8 mouse cellular contexts compared by ENCODE assay signal in genomic region chr5:99035961-99036360, GRCm38 (mm10). TPM values are rescaled to one million over a fixed set of nuclear protein-coding genes. Genes with fewer than 3 reads are reported as not detected.
DNase-seq lines count a peak whose midpoint lies in the region; ATAC-seq and TF ChIP-seq lines count a peak whose summit lies in the region.
"Had no signal": no experiment of that assay in that cellular context is flagged by ENCODE, and none has a peak within 500 bp of the region (broad histone marks: within the 10 kb centered on the region; RNA-seq: fewer than 3 reads in every experiment).

No protein-coding gene starts in this region.

- peaks cover 14% of the 10 kb centered on the region for H3K4me1 ChIP-seq in embryonic facial prominence, embryonic 15.5 days
- H3K4me1 ChIP-seq in intestine, embryonic 14.5 days (replicated peaks; ENCODE audit: control insufficient read depth, insufficient read depth, low read length) = no peaks in the 10 kb centered on the region
- peaks cover 7% of the 10 kb centered on the region for H3K4me1 ChIP-seq in olfactory bulb, adult 2 months (ENCODE audit: control insufficient read depth, insufficient read depth, low read length)

- no peak overlapping the region for H3K27ac ChIP-seq in embryonic facial prominence, embryonic 15.5 days (replicated peaks)
- H3K27ac ChIP-seq in intestine, embryonic 14.5 days (ENCODE audit: low read depth) = no peak overlapping the region
- no peak overlapping the region for H3K27ac ChIP-seq in olfactory bulb, adult 2 months (ENCODE audit: insufficient read depth, low read depth, low read length)

- H3K4me2 ChIP-seq in embryonic facial prominence, embryonic 15.5 days (replicated peaks) = peak overlapping the region; percentile 93
- H3K4me2 ChIP-seq in intestine, embryonic 14.5 days (ENCODE audit: low read length) = peak overlapping the region; percentile 84

- 58% methylated on average over 9 of the region's 9 CpGs for WGBS in embryonic facial prominence, embryonic 15.5 days
- WGBS in intestine, embryonic 14.5 days = 51% methylated on average over 9 of the region's 9 CpGs
- WGBS in olfactory bulb, adult 2 months = 53% methylated on average over 9 of the region's 9 CpGs

- TF ChIP-seq CTCF in olfactory bulb, adult 2 months (IDR thresholded peaks at IDR 0.05; ENCODE audit: insufficient read depth, low read depth, low read length) = no peak

- peaks cover 14% of the 10 kb centered on the region for H3K27me3 ChIP-seq in embryonic facial prominence, embryonic 15.5 days
- H3K27me3 ChIP-seq in intestine, embryonic 14.5 days (replicated peaks; ENCODE audit: control insufficient read depth, insufficient read depth, low read length) = peaks cover 18% of the 10 kb centered on the region; the same call in 1 of the 2 replicates

- intact Hi-C loops in left cerebral cortex, postnatal 36 days (cut with DNase I) = loop anchor here (10.0 kb wide), 2 partner anchors 91 to 119 kb away; no protein-coding TSS in a partner anchor
- intact Hi-C loops in left cerebral cortex, postnatal 10 days (cut with DNase I) = loop anchor here (5.0 kb wide), 1 partner anchor 121 kb away; no protein-coding TSS in a partner anchor

- H3K9ac ChIP-seq in embryonic facial prominence, embryonic 15.5 days = no peak overlapping the region
- H3K9ac ChIP-seq in intestine, embryonic 14.5 days (ENCODE audit: low read length) = peak overlapping the region; percentile 63; the same call in 1 of the 2 replicates

- no peak for TF ChIP-seq POLR2A in olfactory bulb, adult 2 months (IDR thresholded peaks at IDR 0.05; ENCODE audit: insufficient read depth, low read depth, low read length)

- DNase-seq in left cerebral cortex, postnatal 36 days (ENCODE audit: low spot score in 2 of 2) = peak; percentile 20 to 37
- no peak for DNase-seq in left cerebral cortex, postnatal 10 days (ENCODE audit: extremely low spot score in 1 of 2, low spot score in 2 of 2)
- no peak for DNase-seq in intestine, embryonic 14.5 days (ENCODE audit: low spot score)
- no peak for DNase-seq in spleen, postnatal 36 days (ENCODE audit: low spot score in 2 of 2)

- H3K9me3 ChIP-seq in embryonic facial prominence, embryonic 15.5 days (replicated peaks) = no peaks in the 10 kb centered on the region
- H3K9me3 ChIP-seq in intestine, embryonic 14.5 days (ENCODE audit: control insufficient read depth, low read length) = no peaks in the 10 kb centered on the region

- peak overlapping the region; percentile 66 for H3K4me3 ChIP-seq in embryonic facial prominence, embryonic 15.5 days (replicated peaks)
- peak overlapping the region; percentile 58 for H3K4me3 ChIP-seq in intestine, embryonic 14.5 days (ENCODE audit: low read depth, low read length)
- H3K4me3 ChIP-seq in olfactory bulb, adult 2 months (ENCODE audit: insufficient read depth, low read depth, low read length) = peak overlapping the region; percentile 73

- no peak for ATAC-seq in embryonic facial prominence, embryonic 15.5 days (ENCODE audit: insufficient number of reproducible peaks, low FRiP score, low TSS enrichment, low read depth)
- no peak for ATAC-seq in intestine, embryonic 14.5 days (replicated peaks; ENCODE audit: low FRiP score, low TSS enrichment, low read depth)
- ATAC-seq in megakaryocyte-erythroid progenitor cell, adult 5-6 weeks (replicated peaks; ENCODE audit: low FRiP score, low TSS enrichment, poor library complexity, severe bottlenecking) = no peak
- ATAC-seq: Patski had no signal

- no peaks in the 10 kb centered on the region for H3K36me3 ChIP-seq in embryonic facial prominence, embryonic 15.5 days
- H3K36me3 ChIP-seq in intestine, embryonic 14.5 days (ENCODE audit: control insufficient read depth, insufficient read depth, low read length) = no peaks in the 10 kb centered on the region

RNA-seq across cellular contexts. Expression of gene Prkg2, which starts 1.2 kb away (rescaled TPM):
- total RNA-seq in left cerebral cortex, postnatal 36 days (2021) = 10 to 100 TPM; 10.6 to 16.1 TPM
- 1 to 10 TPM; 6.2 to 6.7 TPM for total RNA-seq in left cerebral cortex, postnatal 10 days (2021)
- 3.8 and 4.0 TPM in 2 replicates for polyA plus RNA-seq in embryonic facial prominence, embryonic 15.5 days (2015; fragmentation: Nextera tagmentation; extraction: Ambion mirVana)
- 17.4 and 17.9 TPM in 2 replicates for polyA plus RNA-seq in intestine, embryonic 14.5 days (2014; fragmentation: Nextera tagmentation; extraction: Ambion mirVana)
- polyA plus RNA-seq in olfactory bulb, adult 2 months (2012; ENCODE audit: insufficient read depth, insufficient read length, low replicate concordance, missing spikeins) = not detected in 2 replicates
- not detected in 2 replicates for total RNA-seq in megakaryocyte-erythroid progenitor cell, adult 5-6 weeks (2014; fragmentation: Nextera tagmentation)
- not detected in 2 replicates for total RNA-seq in megakaryocyte-erythroid progenitor cell, adult 5-6 weeks (2017)

Comparison
In these comparisons a context has a peak if more than half of its experiments do, and no peak if none do; other contexts are left out.
1. DNase-seq: peak in left cerebral cortex, postnatal 36 days (2 of 2); none in left cerebral cortex, postnatal 10 days (0 of 2), intestine, embryonic 14.5 days (single experiment) and spleen, postnatal 36 days (0 of 2).
2. RNA of gene Prkg2, which starts 1.2 kb away (total RNA-seq): 10.6 to 16.1 TPM in left cerebral cortex, postnatal 36 days and 6.2 to 6.7 TPM in left cerebral cortex, postnatal 10 days; not detected in megakaryocyte-erythroid progenitor cell, adult 5-6 weeks; every median in the first group is over 4 times any median in the second.
3. Peak in every context shown above with its lines, with median percentiles within 50 percentile points of each other: H3K4me3 ChIP-seq.